Mouse (Mus musculus): ENCODE measurements around the gene Cntd1. TPM values are rescaled to one million over a fixed set of nuclear protein-coding genes. Genes with fewer than 3 reads are reported as not detected.

Gene Cntd1
- total RNA-seq, 2 experiments from 2014 or later: 2.1 to 3.7 TPM

- no peak for ATAC-seq (replicated peaks; ENCODE audit: low FRiP score, low TSS enrichment, poor library complexity, severe bottlenecking)
These were observed 25.9 kb upstream of the Cntd1 start for GRCm38 (mm10) chr11:101252941-101253340.

- peak; percentile 85 for ATAC-seq (replicated peaks; ENCODE audit: low FRiP score, low TSS enrichment, poor library complexity, severe bottlenecking)
These were observed 25.0 kb upstream of the Cntd1 start, which contains the start of gene Vps25 for GRCm38 (mm10) chr11:101253613-101254389. TSS of gene Vps25 (plus strand) at chr11:101253707.

- ATAC-seq (replicated peaks; ENCODE audit: low FRiP score, low TSS enrichment, poor library complexity, severe bottlenecking): no peak
These were observed 22.7 kb upstream of the Cntd1 start for GRCm38 (mm10) chr11:101255826-101256775.

GRCm38 (mm10) chr11:101259261-101259712, 19.5 kb upstream of the Cntd1 start:
- no peak for ATAC-seq (replicated peaks; ENCODE audit: low FRiP score, low TSS enrichment, poor library complexity, severe bottlenecking)

GRCm38 (mm10) chr11:101259948-101260825, 18.6 kb upstream of the Cntd1 start, which contains the start of gene Wnk4:
TSS of gene Wnk4 (plus strand) at chr11:101260567.
- peak; percentile 89 for ATAC-seq (replicated peaks; ENCODE audit: low FRiP score, low TSS enrichment, poor library complexity, severe bottlenecking)

- 0 out of 2 replicates have a peak, but pooled peaks have one; percentile 6 for ATAC-seq (replicated peaks; ENCODE audit: low FRiP score, low TSS enrichment, poor library complexity, severe bottlenecking)
These were observed 17.9 kb upstream of the Cntd1 start for GRCm38 (mm10) chr11:101260826-101261380.

- no peak for ATAC-seq (replicated peaks; ENCODE audit: low FRiP score, low TSS enrichment, poor library complexity, severe bottlenecking)
These were observed 16.4 kb upstream of the Cntd1 start for GRCm38 (mm10) chr11:101262272-101262967.

GRCm38 (mm10) chr11:101263138-101263988, 15.4 kb upstream of the Cntd1 start:
- ATAC-seq (replicated peaks; ENCODE audit: low FRiP score, low TSS enrichment, poor library complexity, severe bottlenecking): no peak

GRCm38 (mm10) chr11:101263989-101264280, 14.9 kb upstream of the Cntd1 start:
- ATAC-seq (replicated peaks; ENCODE audit: low FRiP score, low TSS enrichment, poor library complexity, severe bottlenecking): no peak

- ATAC-seq (replicated peaks; ENCODE audit: low FRiP score, low TSS enrichment, poor library complexity, severe bottlenecking): no peak
These were observed 13.8 kb upstream of the Cntd1 start for GRCm38 (mm10) chr11:101264954-101265471.

- ATAC-seq (replicated peaks; ENCODE audit: low FRiP score, low TSS enrichment, poor library complexity, severe bottlenecking): no peak
These were observed 12.9 kb upstream of the Cntd1 start for GRCm38 (mm10) chr11:101265906-101266305.

- ATAC-seq (replicated peaks; ENCODE audit: low FRiP score, low TSS enrichment, poor library complexity, severe bottlenecking): no peak
These were observed 9.2 kb upstream of the Cntd1 start for GRCm38 (mm10) chr11:101269577-101270116.

- ATAC-seq (replicated peaks; ENCODE audit: low FRiP score, low TSS enrichment, poor library complexity, severe bottlenecking): no peak
These were observed 6.4 kb upstream of the Cntd1 start for GRCm38 (mm10) chr11:101272446-101272845.

- no peak for ATAC-seq (replicated peaks; ENCODE audit: low FRiP score, low TSS enrichment, poor library complexity, severe bottlenecking)
These were observed 3.5 kb upstream of the Cntd1 start for GRCm38 (mm10) chr11:101275309-101275708.

GRCm38 (mm10) chr11:101276319-101277070, 2.3 kb upstream of the Cntd1 start:
- ATAC-seq (replicated peaks; ENCODE audit: low FRiP score, low TSS enrichment, poor library complexity, severe bottlenecking): no peak
